Mouse (Mus musculus) liver, embryonic 16.5 days (tissue): ENCODE measurements around the gene Arid5b. TPM values are rescaled to one million over a fixed set of nuclear protein-coding genes. Genes with fewer than 3 reads are reported as not detected.

Experiments used
- ATAC-seq: fragments of 200-750 bp; cut with Nextera tagmentation; 2 replicates; pipeline ENCODE4 v1.8.0; 2017; ENCODE audit warnings: low read depth, mild to moderate bottlenecking, moderate number of reproducible peaks, moderate library complexity
- H3K27ac ChIP-seq: fragments of 300-500 bp; sonication (generic); 2 replicates; pipeline ENCODE4 v1.5.1; 2014; ENCODE audit warnings: mild to moderate bottlenecking, low read length
- H3K27me3 ChIP-seq: fragments of 300-500 bp; sonication (generic); 2 replicates; pipeline ENCODE4 v1.6.1; 2014; ENCODE audit warnings: low read depth, low read length, mixed read lengths; ENCODE audit not compliant: control insufficient read depth, insufficient read depth
- H3K36me3 ChIP-seq: fragments of 300-500 bp; sonication (generic); 2 replicates; pipeline ENCODE4 v1.6.1; 2014; ENCODE audit warnings: mild to moderate bottlenecking; ENCODE audit not compliant: control insufficient read depth, insufficient read depth
- H3K4me1 ChIP-seq: fragments of 300-500 bp; sonication (generic); 2 replicates; pipeline ENCODE4 v1.6.1; 2014; ENCODE audit warnings: low read depth, low read length, mixed read lengths; ENCODE audit not compliant: control insufficient read depth
- H3K4me2 ChIP-seq: fragments of 300-500 bp; sonication (generic); 2 replicates; pipeline ENCODE4 v1.6.1; 2014; ENCODE audit warnings: low read depth, low read length, mixed read lengths
- H3K4me3 ChIP-seq: fragments of 300-500 bp; sonication (generic); 2 replicates; pipeline ENCODE4 v1.5.1; 2014; ENCODE audit warnings: low read depth, mild to moderate bottlenecking, low read length
- H3K9ac ChIP-seq: fragments of 300-500 bp; sonication (generic); 2 replicates; pipeline ENCODE4 v1.6.1; 2014; ENCODE audit warnings: low read depth, low read length
- H3K9me3 ChIP-seq: fragments of 300-500 bp; sonication (generic); replicated peaks from 2 replicates; pipeline ENCODE4 v1.6.1; 2016; ENCODE audit warnings: low read length; ENCODE audit not compliant: control insufficient read depth
- WGBS: fragments of 180-500 bp; shearing (Covaris S2); extraction: QIAGEN DNeasy Blood & Tissue Kit; methylation state at CpG from one replicate; pipeline ENCODE4 v1.1.7; 2014; ENCODE audit not compliant: insufficient replicate concordance; 5-methylcytosine and 5-hydroxymethylcytosine counted together
- polyA plus RNA-seq: library from polyadenylated mRNA; unstranded; fragments of >200 nt; fragmentation: Nextera tagmentation; extraction: Ambion mirVana; gene quantifications from 2 replicates; pipeline ENCODE4 v1.2.1, GENCODE M21; 2015

The Arid5b gene
- polyA plus RNA-seq, 1 experiment from 2014 or later, result 7.8 TPM

DNA sequence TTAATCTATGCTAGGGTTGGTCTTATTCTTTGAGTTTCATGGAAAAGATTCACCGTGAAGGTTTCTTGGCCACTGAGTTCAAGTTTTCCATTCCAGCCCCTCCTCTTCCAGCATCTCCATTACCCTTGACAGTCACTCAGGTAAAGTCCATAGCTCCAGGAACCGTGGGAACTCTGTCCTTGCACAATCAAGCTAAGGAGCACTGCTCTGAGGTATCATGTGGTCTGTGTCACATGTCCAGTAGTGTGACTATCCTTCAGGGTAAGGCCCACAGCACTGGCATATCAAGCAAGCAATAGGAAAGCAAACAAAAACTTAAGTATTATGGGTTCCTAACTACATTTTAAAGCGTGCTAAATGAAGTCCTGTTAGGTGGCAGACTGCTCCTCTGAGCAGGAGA lies 22.4 kb downstream of the Arid5b start:
- no peaks in the 10 kb centered on the region for H3K36me3 ChIP-seq
- no peak overlapping the region for H3K9ac ChIP-seq
- WGBS, result 48% methylated on average over 3 of the region's 3 CpGs
- no peaks in the 10 kb centered on the region for H3K4me1 ChIP-seq
- H3K9me3 ChIP-seq, result no peaks in the 10 kb centered on the region
- no peaks in the 10 kb centered on the region for H3K27me3 ChIP-seq
- no peak overlapping the region for H3K4me2 ChIP-seq
- ATAC-seq, result no peak
- no peak overlapping the region for H3K4me3 ChIP-seq
- no peak overlapping the region for H3K27ac ChIP-seq

DNA sequence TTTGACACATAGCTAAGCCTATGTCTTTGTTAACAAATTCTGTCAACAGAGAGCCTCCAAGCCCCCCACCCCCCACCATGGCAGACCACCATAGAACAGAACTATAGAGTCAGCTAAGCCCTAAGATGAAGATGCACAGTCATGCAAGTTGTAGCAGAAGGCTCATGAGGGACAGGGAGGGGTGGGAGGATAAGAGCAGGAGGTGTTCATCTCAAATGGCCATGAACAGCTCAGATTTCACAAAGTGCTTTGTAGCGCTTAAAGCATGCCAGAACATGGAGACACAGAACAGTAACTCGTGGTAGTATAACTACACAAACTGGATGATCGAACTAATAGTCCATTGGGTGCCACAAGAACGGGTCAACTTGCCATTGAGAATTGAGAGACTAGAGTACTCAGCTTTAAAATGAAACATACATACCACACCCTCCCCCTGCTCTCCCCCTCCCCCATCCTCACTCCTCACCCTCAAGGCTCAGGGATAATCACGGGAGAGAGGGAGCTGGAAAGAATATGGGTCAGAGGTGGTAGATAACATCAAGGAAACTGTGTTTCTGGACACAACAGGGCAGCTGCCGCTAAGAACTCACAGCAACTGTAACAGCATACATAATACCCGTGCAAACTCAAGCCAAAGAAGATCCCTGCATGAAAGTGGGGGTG lies 25.0 kb downstream of the Arid5b start:
- Histone ChIP-seq H3K4me3 (no peak overlapping the region), H3K27me3 (no peaks in the 10 kb centered on the region), H3K4me1 (peaks cover 4% of the 10 kb centered on the region), H3K27ac (no peak overlapping the region), H3K36me3 (no peaks in the 10 kb centered on the region), H3K9ac (no peak overlapping the region), H3K9me3 (no peaks in the 10 kb centered on the region), H3K4me2 (no peak overlapping the region)
- ATAC-seq, result no peak
- WGBS, result 64% methylated on average over 7 of the region's 7 CpGs

DNA sequence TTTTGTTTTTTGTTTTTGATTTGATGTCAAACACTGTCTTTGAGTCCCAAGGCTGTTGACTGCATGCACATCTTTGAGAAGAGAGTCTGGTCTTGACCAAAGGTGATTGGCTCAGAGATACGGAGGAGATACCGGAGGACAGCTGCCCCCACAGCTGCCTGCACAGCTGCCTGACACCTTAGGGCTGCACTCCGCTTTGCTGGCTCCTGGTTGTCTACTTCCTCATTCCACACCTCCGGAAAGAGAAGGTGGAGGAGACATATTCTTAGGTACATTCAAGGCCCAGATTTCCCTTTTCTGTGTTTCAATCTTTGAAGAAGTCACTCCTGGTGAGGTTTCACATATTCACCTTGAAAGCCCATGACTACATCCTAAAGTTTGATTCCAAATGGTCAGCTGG lies 25.9 kb downstream of the Arid5b start:
- H3K27me3 ChIP-seq, result no peaks in the 10 kb centered on the region
- H3K9ac ChIP-seq, result no peak overlapping the region
- no peaks in the 10 kb centered on the region for H3K36me3 ChIP-seq
- no peak overlapping the region for H3K27ac ChIP-seq
- H3K4me1 ChIP-seq, result peaks cover 4% of the 10 kb centered on the region
- 39% methylated on average over 4 of the region's 4 CpGs for WGBS
- ATAC-seq, result no peak
- no peak overlapping the region for H3K4me3 ChIP-seq
- H3K4me2 ChIP-seq, result no peak overlapping the region
- no peaks in the 10 kb centered on the region for H3K9me3 ChIP-seq

DNA sequence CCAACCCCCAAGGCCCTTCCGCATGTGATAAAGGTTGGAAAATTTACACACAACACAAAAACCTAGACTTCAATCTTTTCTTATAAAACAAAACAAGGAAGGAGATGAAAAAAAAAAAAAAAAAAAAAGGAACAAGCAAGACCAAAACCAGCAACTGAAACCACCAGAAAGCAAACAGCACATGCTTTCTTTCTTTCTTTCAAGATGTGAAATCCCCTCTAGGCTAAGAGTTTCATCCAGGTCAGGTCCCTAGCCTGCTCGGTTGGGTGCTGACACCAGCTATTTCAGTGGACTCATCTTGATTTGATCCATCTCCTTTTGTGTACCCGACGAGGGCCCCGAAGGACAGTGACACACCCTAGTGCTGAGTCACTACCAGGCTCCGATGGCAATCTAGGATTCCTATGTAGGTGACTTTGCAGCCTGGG lies 29.2 kb downstream of the Arid5b start:
- Histone ChIP-seq H3K27me3 (no peaks in the 10 kb centered on the region), H3K4me1 (peaks cover 4% of the 10 kb centered on the region), H3K9ac (0 out of 2 replicates have a peak overlapping the region, but pooled peaks have one; percentile 20), H3K9me3 (no peaks in the 10 kb centered on the region), H3K4me3 (no peak overlapping the region), H3K36me3 (no peaks in the 10 kb centered on the region), H3K27ac (no peak overlapping the region), H3K4me2 (no peak overlapping the region)
- ATAC-seq, result peak; percentile 47; the same call in 1 of the 2 replicates
- 18% methylated on average over 6 of the region's 6 CpGs for WGBS

DNA sequence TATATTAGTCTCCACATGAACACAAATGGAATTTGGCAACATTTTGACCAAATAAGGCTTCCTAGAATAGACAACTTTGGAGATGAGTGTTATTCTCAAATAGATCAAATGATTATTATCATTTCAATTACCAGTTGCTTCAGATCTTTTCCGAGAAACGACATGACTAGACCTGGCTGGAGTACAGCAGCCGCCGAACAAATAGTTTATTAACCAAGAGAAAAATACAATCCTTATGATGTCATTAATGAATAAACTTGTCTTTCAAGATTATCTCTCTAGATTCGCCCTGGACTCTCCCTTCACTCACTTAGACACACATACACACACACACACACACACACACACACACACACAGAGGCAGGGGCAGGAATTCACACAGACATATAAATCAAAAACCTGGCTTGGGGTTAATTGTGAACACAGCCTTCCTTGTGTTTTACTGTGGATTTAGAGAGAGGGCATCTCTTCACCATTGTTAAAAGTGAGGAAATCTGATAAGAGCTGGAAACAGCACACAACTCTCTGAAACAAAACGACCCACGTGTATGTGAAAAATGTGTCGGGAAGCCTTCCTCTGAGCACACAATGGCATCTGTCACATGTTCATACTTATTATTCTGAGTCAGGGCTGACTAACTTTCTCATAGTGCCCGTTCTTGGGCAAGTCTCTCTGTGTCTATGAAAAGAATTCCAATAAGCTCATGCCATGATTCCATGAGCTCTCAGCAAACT lies 30.1 kb downstream of the Arid5b start:
- Histone ChIP-seq H3K9me3 (no peaks in the 10 kb centered on the region), H3K4me1 (peaks cover 4% of the 10 kb centered on the region), H3K4me3 (no peak overlapping the region), H3K27me3 (no peaks in the 10 kb centered on the region), H3K36me3 (no peaks in the 10 kb centered on the region), H3K27ac (no peak overlapping the region), H3K9ac (no peak overlapping the region), H3K4me2 (no peak overlapping the region)
- ATAC-seq, result no peak
- WGBS, result 47% methylated on average over 9 of the region's 9 CpGs

DNA sequence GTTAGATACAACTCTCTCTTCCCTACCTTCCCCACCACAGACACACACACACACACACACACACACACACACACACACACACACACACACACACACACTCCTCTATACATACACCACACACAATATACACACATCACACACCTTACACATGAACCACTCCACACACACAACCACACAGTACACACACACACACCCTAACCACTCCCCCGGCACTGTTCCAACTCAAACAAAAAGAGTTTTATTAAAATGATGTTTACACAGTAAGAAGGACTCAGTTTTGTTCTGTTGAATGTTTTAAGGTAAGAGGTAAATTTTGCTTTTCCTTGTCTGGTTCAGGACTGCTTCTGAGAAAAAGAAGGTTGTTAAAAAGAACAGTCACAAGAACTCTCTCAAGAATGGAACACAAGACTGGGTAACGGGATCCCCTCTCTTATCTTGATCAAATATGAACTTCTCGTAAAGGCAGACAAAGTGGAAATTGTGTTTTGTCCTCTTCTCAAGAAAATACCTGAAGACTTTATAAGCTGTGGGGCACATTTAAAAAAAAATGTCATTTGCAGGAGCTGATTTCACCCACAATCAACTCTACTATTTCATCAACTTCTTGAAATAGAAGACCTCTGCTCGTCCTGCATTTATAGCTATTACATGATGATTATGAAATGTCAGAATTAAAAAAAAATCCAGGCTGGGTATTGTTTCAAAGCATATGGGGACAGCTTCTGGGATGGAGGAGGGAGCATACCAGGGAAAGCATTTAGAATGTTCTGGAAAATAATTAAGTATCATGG lies 30.9 kb downstream of the Arid5b start:
- Histone ChIP-seq H3K9me3 (no peaks in the 10 kb centered on the region), H3K4me2 (no peak overlapping the region), H3K9ac (no peak overlapping the region), H3K4me1 (peaks cover 4% of the 10 kb centered on the region), H3K27ac (no peak overlapping the region), H3K27me3 (no peaks in the 10 kb centered on the region), H3K36me3 (peaks cover 4% of the 10 kb centered on the region), H3K4me3 (no peak overlapping the region)
- ATAC-seq, result no peak
- WGBS, result 44% methylated on average over 4 of the region's 4 CpGs

DNA sequence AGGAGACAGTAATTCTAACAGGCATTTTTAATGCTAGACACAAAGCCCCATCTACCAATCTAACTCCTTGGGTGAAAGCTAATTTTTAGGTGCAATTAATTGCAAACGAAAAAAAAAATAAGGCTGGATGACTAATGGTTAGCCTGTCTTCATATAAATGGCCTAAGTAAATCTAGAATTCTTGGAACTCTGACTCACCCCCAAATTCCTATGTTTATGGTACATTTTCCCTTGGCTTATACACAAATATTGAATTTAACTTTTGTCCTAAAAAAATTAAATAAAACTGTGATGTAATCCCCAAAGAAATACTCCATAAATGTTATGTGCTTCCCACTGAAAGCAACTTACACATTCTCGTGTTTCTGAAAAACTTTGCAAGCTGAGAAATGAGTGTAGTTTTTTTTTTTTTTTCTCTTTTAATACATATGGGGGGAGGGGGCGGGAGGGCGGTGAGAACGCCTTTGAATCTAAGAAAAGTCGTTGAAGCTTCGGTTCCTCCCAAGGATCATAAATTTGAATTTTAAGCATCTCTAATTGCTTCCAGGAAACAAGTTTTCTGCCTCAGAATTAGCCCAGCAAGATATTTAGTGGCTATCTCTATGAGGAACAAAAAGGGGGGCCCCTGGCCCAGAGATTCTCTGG lies 31.8 kb downstream of the Arid5b start:
- no peak for ATAC-seq
- Histone ChIP-seq H3K36me3 (peaks cover 6% of the 10 kb centered on the region), H3K27me3 (no peaks in the 10 kb centered on the region), H3K4me3 (no peak overlapping the region), H3K9ac (no peak overlapping the region), H3K4me1 (peaks cover 4% of the 10 kb centered on the region), H3K4me2 (no peak overlapping the region), H3K27ac (no peak overlapping the region), H3K9me3 (no peaks in the 10 kb centered on the region)
- WGBS, result 56% methylated on average over 7 of the region's 7 CpGs

DNA sequence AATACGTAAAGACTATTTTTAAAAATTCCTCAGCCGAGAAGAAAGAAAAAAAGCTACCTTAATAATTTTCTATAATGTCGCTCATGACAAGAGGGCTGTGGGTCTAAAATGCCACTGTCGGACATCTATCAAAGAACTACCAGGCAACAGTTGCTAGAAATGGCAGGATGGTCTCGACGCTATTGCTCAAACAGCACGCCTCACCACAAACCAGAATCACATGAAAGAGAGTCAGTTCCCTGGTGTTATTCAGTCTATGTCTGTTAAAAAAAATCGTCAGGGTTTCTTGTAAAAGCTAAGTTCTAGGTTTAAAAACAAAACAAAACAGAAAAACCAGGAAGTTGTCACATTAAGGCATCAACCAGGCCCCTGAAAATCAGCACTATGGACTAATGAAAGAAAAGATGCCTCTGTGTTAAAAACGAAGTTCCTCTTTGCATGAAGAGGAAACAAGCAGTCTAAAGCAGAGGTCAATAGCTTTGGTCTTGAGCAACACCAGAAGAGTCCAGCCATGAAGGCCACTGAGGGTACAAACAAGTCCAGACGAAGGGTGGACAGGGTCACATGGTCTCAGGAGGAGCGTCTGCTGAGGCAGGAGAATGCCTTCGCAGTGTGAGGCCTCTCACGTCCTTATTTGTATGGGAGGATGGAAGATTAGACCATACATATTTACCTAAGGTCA lies 37.6 kb downstream of the Arid5b start:
- H3K27me3 ChIP-seq, result no peaks in the 10 kb centered on the region
- H3K4me1 ChIP-seq, result peaks cover 2% of the 10 kb centered on the region
- no peak overlapping the region for H3K4me3 ChIP-seq
- peak overlapping the region; percentile 56 for H3K27ac ChIP-seq
- 42% methylated on average over 13 of the region's 13 CpGs for WGBS
- H3K36me3 ChIP-seq, result peaks cover 11% of the 10 kb centered on the region
- H3K9me3 ChIP-seq, result no peaks in the 10 kb centered on the region
- peak; percentile 71 for ATAC-seq
- H3K4me2 ChIP-seq, result no peak overlapping the region
- H3K9ac ChIP-seq, result no peak overlapping the region
